Comparison of ENCODE assay signal across 8 mouse cellular contexts in the genomic region with DNA sequence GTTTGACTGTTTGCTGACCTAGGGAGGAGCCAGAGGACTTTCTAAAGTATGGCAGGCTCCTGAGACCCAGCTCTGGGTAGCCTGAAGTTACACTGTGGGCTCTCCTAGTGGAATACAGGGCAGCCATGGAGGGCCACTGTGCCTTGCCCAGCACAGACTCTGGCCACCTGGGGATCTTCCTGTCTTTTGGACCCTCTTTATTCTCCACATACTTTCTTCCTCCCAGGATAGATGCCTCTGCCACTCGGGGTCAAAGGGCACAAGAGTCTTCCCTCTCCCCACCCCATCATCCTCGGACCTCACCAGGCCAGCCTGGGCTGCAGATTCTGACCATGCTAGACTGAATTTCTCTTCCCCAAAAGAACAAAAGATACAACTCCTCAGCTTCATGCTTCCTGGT. TPM values are rescaled to one million over a fixed set of nuclear protein-coding genes. Genes with fewer than 3 reads are reported as not detected.
DNase-seq lines count a peak whose midpoint lies in the region; ATAC-seq and TF ChIP-seq lines count a peak whose summit lies in the region.

No protein-coding gene starts in this region.

- H3K36me3 ChIP-seq in heart, embryonic 15.5 days: peaks cover 16% of the 10 kb centered on the region; the same call in 1 of the 2 replicates
- peaks cover 28% of the 10 kb centered on the region for H3K36me3 ChIP-seq in forebrain, embryonic 13.5 days (ENCODE audit: poor library complexity, severe bottlenecking)
- H3K36me3 ChIP-seq in limb, embryonic 12.5 days: peaks cover 4% of the 10 kb centered on the region; the same call in 1 of the 2 replicates
- H3K36me3 ChIP-seq in neural tube, embryonic 12.5 days: peaks cover 10% of the 10 kb centered on the region; the same call in 1 of the 2 replicates

- DNase-seq in heart, adult 9 months (ENCODE audit: low spot score in 2 of 2): no peak
- no peak for DNase-seq in retina, postnatal 1 day
- DNase-seq in right cerebral cortex, adult 2 months (ENCODE audit: low spot score in 2 of 2): no peak
- no peak for DNase-seq in cerebellum, adult 2 months

- no peak for TF ChIP-seq CTCF in cerebellum, adult 2 months (IDR thresholded peaks at IDR 0.05; ENCODE audit: borderline replicate concordance, insufficient read depth, low read depth, low read length)

- H3K27me3 ChIP-seq in heart, embryonic 15.5 days: no peaks in the 10 kb centered on the region
- no peaks in the 10 kb centered on the region for H3K27me3 ChIP-seq in forebrain, embryonic 13.5 days
- peaks cover 98% of the 10 kb centered on the region for H3K27me3 ChIP-seq in limb, embryonic 12.5 days
- H3K27me3 ChIP-seq in neural tube, embryonic 12.5 days (replicated peaks): no peaks in the 10 kb centered on the region; the same call in 1 of the 2 replicates
- peaks cover 4% of the 10 kb centered on the region; the same call in 1 of the 2 replicates for H3K27me3 ChIP-seq in cerebellum, adult 2 months (ENCODE audit: control insufficient read depth, insufficient read depth, low read length)

- peaks cover 73% of the 10 kb centered on the region for H3K4me1 ChIP-seq in heart, embryonic 15.5 days (replicated peaks)
- H3K4me1 ChIP-seq in forebrain, embryonic 13.5 days: peaks cover 61% of the 10 kb centered on the region
- peaks cover 79% of the 10 kb centered on the region for H3K4me1 ChIP-seq in limb, embryonic 12.5 days (replicated peaks)
- peaks cover 75% of the 10 kb centered on the region for H3K4me1 ChIP-seq in neural tube, embryonic 12.5 days
- no peaks in the 10 kb centered on the region for H3K4me1 ChIP-seq in cerebellum, adult 2 months (ENCODE audit: control insufficient read depth, insufficient read depth, low read length)

- H3K4me2 ChIP-seq in heart, embryonic 15.5 days: peak overlapping the region; percentile 95
- H3K4me2 ChIP-seq in forebrain, embryonic 13.5 days: peak overlapping the region; percentile 91
- H3K4me2 ChIP-seq in limb, embryonic 12.5 days: peak overlapping the region; percentile 83
- peak overlapping the region; percentile 91 for H3K4me2 ChIP-seq in neural tube, embryonic 12.5 days (replicated peaks)

- no peak for TF ChIP-seq POLR2A in cerebellum, adult 2 months (IDR thresholded peaks at IDR 0.05; ENCODE audit: borderline replicate concordance, insufficient read depth, low read length)

- H3K4me3 ChIP-seq in heart, embryonic 15.5 days: peak overlapping the region; percentile 79
- H3K4me3 ChIP-seq in forebrain, embryonic 13.5 days: peak overlapping the region; percentile 77
- peak overlapping the region; percentile 68 for H3K4me3 ChIP-seq in limb, embryonic 12.5 days (replicated peaks)
- peak overlapping the region; percentile 82 for H3K4me3 ChIP-seq in neural tube, embryonic 12.5 days
- H3K4me3 ChIP-seq in cerebellum, adult 2 months (replicated peaks; ENCODE audit: insufficient read depth, low read depth, low read length): no peak overlapping the region

- peak overlapping the region; percentile 95 for H3K9ac ChIP-seq in heart, embryonic 15.5 days
- H3K9ac ChIP-seq in forebrain, embryonic 13.5 days: peak overlapping the region; percentile 95
- H3K9ac ChIP-seq in limb, embryonic 12.5 days (replicated peaks): peak overlapping the region; percentile 50
- no peak overlapping the region for H3K9ac ChIP-seq in neural tube, embryonic 12.5 days

- WGBS in heart, embryonic 15.5 days: 25% methylated on average over 2 of the region's 2 CpGs
- WGBS in forebrain, embryonic 13.5 days: 30% methylated on average over 2 of the region's 2 CpGs
- WGBS in limb, embryonic 12.5 days: 9% methylated on average over 2 of the region's 2 CpGs
- 20% methylated on average over 2 of the region's 2 CpGs for WGBS in neural tube, embryonic 12.5 days
- WGBS in cerebellum, adult 2 months: 84% methylated on average over 2 of the region's 2 CpGs

- H3K27ac ChIP-seq in heart, embryonic 15.5 days: peak overlapping the region; percentile 96
- H3K27ac ChIP-seq in forebrain, embryonic 13.5 days: no peak overlapping the region
- H3K27ac ChIP-seq in limb, embryonic 12.5 days: no peak overlapping the region
- no peak overlapping the region for H3K27ac ChIP-seq in neural tube, embryonic 12.5 days
- no peak overlapping the region for H3K27ac ChIP-seq in cerebellum, adult 2 months (ENCODE audit: insufficient read depth, low read length)

- no peak for ATAC-seq in heart, embryonic 15.5 days (replicated peaks; ENCODE audit: insufficient number of reproducible peaks, insufficient read depth, low FRiP score, low read depth)
- no peak for ATAC-seq in forebrain, embryonic 13.5 days
- no peak for ATAC-seq in limb, embryonic 12.5 days (ENCODE audit: insufficient number of reproducible peaks, insufficient read depth, low FRiP score, low TSS enrichment, low read depth)
- no peak for ATAC-seq in neural tube, embryonic 12.5 days (ENCODE audit: low FRiP score, low read depth)

- no peaks in the 10 kb centered on the region for H3K9me3 ChIP-seq in heart, embryonic 15.5 days (replicated peaks)
- no peaks in the 10 kb centered on the region for H3K9me3 ChIP-seq in forebrain, embryonic 13.5 days (replicated peaks)
- H3K9me3 ChIP-seq in limb, embryonic 12.5 days: no peaks in the 10 kb centered on the region
- no peaks in the 10 kb centered on the region for H3K9me3 ChIP-seq in neural tube, embryonic 12.5 days

RNA-seq across cellular contexts. Expression of gene Pkdcc, which starts 3.1 kb away (rescaled TPM):
- 10.7 and 20.2 TPM in 2 replicates for polyA plus RNA-seq in heart, embryonic 15.5 days (2015; fragmentation: Nextera tagmentation; extraction: Ambion mirVana)
- 6.3 and 7.0 TPM in 2 replicates for polyA plus RNA-seq in forebrain, embryonic 13.5 days (2015; fragmentation: Nextera tagmentation; extraction: Ambion mirVana)
- polyA plus RNA-seq in limb, embryonic 12.5 days (2016; fragmentation: Nextera tagmentation; extraction: Ambion mirVana): 11.0 and 11.4 TPM in 2 replicates
- 10.8 and 11.3 TPM in 2 replicates for polyA plus RNA-seq in neural tube, embryonic 12.5 days (2016; fragmentation: Nextera tagmentation; extraction: Ambion mirVana)
- polyA plus RNA-seq in cerebellum, adult 2 months (2012; rRNA removed): 9.0 and 11.6 TPM in 2 replicates
